Mouse (Mus musculus) natural killer cell, adult 2 months (primary cell): ENCODE results near the gene Asz1.

Source experiments
- DNase-seq, 2 experiments: peaks; one replicate each; pipeline ENCODE4 v3.0.0; 2022; ENCODE audit warnings: low spot score in 2 of 2

Gene Asz1

GRCm38 (mm10) chr6:18108934-18109333, at the start of gene Asz1:
Asz1 (minus strand) TSS chr6:18109061.
- no peak for DNase-seq

- no peak for DNase-seq
These were observed 44.2 kb upstream of the Asz1 start for GRCm38 (mm10) chr6:18153031-18153430.

GRCm38 (mm10) chr6:18135246-18135645, 26.4 kb upstream of the Asz1 start:
- no peak for DNase-seq

- DNase-seq, result no peak
These were observed 19.2 kb upstream of the Asz1 start for GRCm38 (mm10) chr6:18128059-18128458.

- no peak for DNase-seq
These were observed 18.5 kb upstream of the Asz1 start for GRCm38 (mm10) chr6:18127206-18127983.

- DNase-seq, result no peak
These were observed 12.0 kb downstream of the Asz1 start for GRCm38 (mm10) chr6:18096861-18097260.

- no peak for DNase-seq
These were observed 19.8 kb downstream of the Asz1 start for GRCm38 (mm10) chr6:18089098-18089497.

- DNase-seq, result no peak
These were observed 21.6 kb downstream of the Asz1 start for GRCm38 (mm10) chr6:18087160-18087804.

- DNase-seq, result no peak
These were observed 30.2 kb downstream of the Asz1 start for GRCm38 (mm10) chr6:18078615-18079014.

- no peak for DNase-seq
These were observed 31.9 kb downstream of the Asz1 start for GRCm38 (mm10) chr6:18076986-18077385.

GRCm38 (mm10) chr6:18076577-18076976, 32.3 kb downstream of the Asz1 start:
- DNase-seq, result no peak

GRCm38 (mm10) chr6:18057899-18058298, 51.0 kb downstream of the Asz1 start:
- no peak for DNase-seq

- DNase-seq, result no peak
These were observed 57.2 kb downstream of the Asz1 start for GRCm38 (mm10) chr6:18051702-18052101.

GRCm38 (mm10) chr6:18044299-18044698, 64.6 kb downstream of the Asz1 start:
- no peak for DNase-seq

GRCm38 (mm10) chr6:18043172-18043571, 65.7 kb downstream of the Asz1 start:
- DNase-seq, result no peak

GRCm38 (mm10) chr6:18032271-18032670, 76.6 kb downstream of the Asz1 start:
- DNase-seq, result no peak

- DNase-seq, result no peak
These were observed 77.3 kb downstream of the Asz1 start for GRCm38 (mm10) chr6:18031509-18032010.

- no peak for DNase-seq
These were observed 77.9 kb downstream of the Asz1 start for GRCm38 (mm10) chr6:18030868-18031508.

GRCm38 (mm10) chr6:18029746-18030656, 78.9 kb downstream of the Asz1 start, which contains the start of gene Wnt2:
Wnt2 (minus strand) TSS chr6:18030585.
- DNase-seq, result no peak

GRCm38 (mm10) chr6:18024133-18024794, 84.6 kb downstream of the Asz1 start:
- no peak for DNase-seq

- no peak for DNase-seq
These were observed 95.5 kb downstream of the Asz1 start for GRCm38 (mm10) chr6:18013346-18013745.
